ENCODE assay signal across 13 mouse cellular contexts in the genomic region with DNA sequence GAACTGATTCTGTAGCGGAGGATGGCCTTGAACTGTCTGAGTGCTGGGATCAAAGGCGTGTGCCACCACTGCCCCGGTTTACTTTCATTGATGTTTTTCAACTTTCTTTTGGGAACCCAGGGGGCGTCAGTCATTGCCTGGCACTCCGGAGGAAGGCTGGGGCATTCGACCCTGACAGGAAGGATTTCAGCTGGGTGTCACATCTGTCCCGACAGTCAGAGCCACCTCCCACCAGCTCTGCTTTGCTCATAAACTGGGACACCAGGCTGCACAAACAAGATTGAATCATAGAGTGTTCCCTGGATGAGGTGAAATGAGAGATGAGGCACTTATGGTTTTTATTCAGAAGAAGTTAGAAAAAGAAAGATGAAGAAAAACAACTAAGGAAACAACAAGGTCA. TPM values are rescaled to one million over a fixed set of nuclear protein-coding genes. Genes with fewer than 3 reads are reported as not detected.
"Had no signal": no experiment of that assay in that cellular context is flagged by ENCODE, and none has a peak within 500 bp of the region (broad histone marks: within the 10 kb centered on the region; RNA-seq: fewer than 3 reads in every experiment).

No protein-coding gene starts in this region.

- H3K27me3 ChIP-seq: liver, embryonic 15.5 days; midbrain, embryonic 13.5 days had no signal

- H3K27ac ChIP-seq: liver, embryonic 15.5 days; midbrain, embryonic 13.5 days had no signal

- DNase-seq: kidney, adult 9 months; lung, adult 2 months; lung, postnatal 36 days; retina, postnatal 1 day; right cerebral cortex, postnatal 4 days; spleen, adult 18-20 months; thymus, postnatal 36 days had no signal

- H3K4me3 ChIP-seq: liver, embryonic 15.5 days; midbrain, embryonic 13.5 days had no signal

- H3K4me1 ChIP-seq: liver, embryonic 15.5 days had no signal

RNA-seq across cellular contexts. Expression of a gene that starts 41.6 kb away (rescaled TPM):
- polyA plus RNA-seq: intestine, postnatal 0 days; liver, embryonic 15.5 days; lung, postnatal 0 days; midbrain, postnatal 0 days; thymus, postnatal 0 days had no signal
